Mouse (Mus musculus): ENCODE data around the gene Gm10638. TPM values are rescaled to one million over a fixed set of nuclear protein-coding genes. Genes with fewer than 3 reads are reported as not detected.

Gene Gm10638
- total RNA-seq, 2 experiments from 2014 or later, result 4.9 to 5.3 TPM

DNA sequence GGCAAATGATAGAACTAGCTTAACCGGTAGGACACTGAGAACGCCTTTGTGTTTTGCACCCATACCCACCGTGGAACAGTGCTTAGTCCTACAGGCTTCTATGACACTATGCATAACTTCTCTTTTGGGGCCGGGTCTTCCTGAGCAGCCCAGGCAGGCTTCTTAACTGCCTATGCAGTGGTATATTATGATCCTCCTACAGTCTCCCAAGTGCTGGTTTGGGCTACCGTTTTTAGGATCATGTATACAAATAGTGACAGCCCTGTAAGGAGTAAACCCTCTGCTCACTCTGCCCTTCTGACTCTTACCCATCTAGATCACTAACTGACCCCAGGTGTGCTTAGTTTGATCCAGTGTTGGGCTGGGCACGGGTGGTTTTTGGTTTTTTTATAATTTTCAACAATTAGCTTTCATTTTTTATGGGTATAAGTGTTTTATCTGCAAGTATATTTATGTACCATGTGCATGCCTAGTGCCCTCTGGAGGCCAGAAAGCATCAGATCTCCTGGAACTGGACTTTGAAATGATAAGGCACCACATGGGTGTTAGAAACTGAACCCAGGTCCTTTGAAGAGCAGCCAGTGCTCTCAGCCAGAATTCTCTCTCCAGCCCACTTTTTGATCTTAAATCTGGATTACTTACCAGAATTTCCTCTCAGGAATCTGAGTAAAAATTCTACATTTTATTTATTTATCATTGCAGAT lies 24.6 kb upstream of the Gm10638 start:
- intact Hi-C loops (cut with DNase I), result no loop called here

DNA sequence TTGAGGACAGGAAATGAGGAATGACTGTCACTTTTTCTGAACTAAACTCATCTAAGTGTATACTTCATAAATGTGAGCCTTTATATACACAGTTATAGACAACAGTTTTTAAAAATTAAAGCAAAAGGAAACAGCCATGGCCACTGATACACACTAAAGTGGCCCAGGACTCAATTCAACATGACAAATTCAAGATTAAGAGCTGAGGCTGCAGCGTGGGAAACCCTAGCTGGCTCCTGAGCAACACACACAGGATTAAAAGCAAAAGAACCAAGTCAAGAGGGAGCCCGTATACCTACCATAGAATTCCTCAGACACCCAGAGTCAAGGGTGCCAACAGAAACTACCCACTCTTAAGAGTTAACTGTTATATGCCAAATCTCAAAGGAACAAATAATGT lies 24.0 kb upstream of the Gm10638 start:
- TF ChIP-seq CTCF (IDR thresholded peaks at IDR 0.05), result no peak
- intact Hi-C loops (cut with DNase I), result no loop called here
- Histone ChIP-seq H3K4me3 (no peak overlapping the region), H3K27ac (no peak overlapping the region)
- DNase-seq, result no peak

More for the DNA sequence above, 24.6 kb upstream of the Gm10638 start:
- DNase-seq, result no peak
- Histone ChIP-seq H3K27ac (no peak overlapping the region), H3K4me3 (no peak overlapping the region)
- TF ChIP-seq CTCF (IDR thresholded peaks at IDR 0.05), result peak; percentile 38; the same call in 1 of the 2 replicates

DNA sequence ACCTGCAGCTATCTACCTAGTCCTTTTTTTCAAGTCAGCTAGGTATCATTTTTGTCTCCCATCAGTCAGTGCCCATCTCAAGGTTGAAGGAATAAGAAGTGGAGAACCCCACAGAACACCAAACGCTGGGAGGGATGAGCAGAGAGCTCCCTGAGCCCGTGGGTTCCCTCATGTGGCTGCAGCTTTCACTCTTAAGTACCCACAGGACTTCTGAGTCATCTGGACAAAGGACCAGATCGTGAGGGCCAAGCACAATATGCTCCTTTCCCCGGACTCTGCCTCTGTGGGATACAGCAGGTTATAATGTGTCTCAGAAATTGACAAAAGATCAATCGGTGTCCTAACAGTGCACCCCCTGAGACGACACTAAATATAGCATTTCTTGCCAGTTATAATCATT lies 18.5 kb upstream of the Gm10638 start:
- no peak for DNase-seq
- intact Hi-C loops (cut with DNase I), result no loop called here
- no peak; the same call in 1 of the 2 replicates for TF ChIP-seq CTCF (IDR thresholded peaks at IDR 0.05)
- Histone ChIP-seq H3K4me3 (no peak overlapping the region), H3K27ac (peak overlapping the region; percentile 74; the same call in 1 of the 2 replicates)

DNA sequence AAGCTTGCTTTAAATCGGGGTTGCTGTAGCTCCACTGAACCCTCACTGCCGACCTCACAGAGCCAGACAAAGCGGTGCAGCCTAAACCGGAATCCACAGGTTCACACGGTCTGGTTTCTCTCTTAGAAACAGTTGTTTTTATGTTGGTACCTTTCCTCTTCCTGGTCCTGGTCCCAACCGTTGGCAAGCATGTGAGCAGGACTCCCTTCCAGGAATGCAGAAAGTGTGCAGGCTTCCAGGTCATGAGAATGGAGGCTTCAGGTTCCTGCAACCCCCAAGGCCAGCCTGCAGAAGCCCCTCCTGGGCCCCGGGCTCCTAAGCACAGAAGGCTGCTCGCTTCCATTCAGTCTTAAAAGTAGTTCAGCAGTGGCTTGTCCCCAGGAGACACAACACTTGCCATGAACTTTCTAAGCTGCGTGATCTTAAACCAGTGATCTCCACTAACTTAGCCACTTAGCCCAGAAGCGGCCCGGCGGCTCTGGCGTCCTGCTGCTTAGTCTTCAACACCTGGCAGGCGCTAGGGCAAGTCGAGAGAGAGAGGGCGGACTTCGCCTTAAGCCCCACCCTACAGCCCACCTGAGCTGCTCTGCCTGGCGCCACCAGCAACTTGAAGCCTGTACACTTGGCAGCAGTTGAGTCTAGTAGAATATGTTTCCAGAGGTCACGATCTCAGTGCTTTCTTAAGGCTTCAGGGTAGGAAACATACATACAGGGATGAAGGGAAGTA lies 17.1 kb upstream of the Gm10638 start:
- intact Hi-C loops (cut with DNase I), result no loop called here
- Histone ChIP-seq H3K4me3 (peak overlapping the region; percentile 40), H3K27ac (peak overlapping the region; percentile 74)
- TF ChIP-seq CTCF (IDR thresholded peaks at IDR 0.05), result no peak
- DNase-seq, result peak; percentile 51

DNA sequence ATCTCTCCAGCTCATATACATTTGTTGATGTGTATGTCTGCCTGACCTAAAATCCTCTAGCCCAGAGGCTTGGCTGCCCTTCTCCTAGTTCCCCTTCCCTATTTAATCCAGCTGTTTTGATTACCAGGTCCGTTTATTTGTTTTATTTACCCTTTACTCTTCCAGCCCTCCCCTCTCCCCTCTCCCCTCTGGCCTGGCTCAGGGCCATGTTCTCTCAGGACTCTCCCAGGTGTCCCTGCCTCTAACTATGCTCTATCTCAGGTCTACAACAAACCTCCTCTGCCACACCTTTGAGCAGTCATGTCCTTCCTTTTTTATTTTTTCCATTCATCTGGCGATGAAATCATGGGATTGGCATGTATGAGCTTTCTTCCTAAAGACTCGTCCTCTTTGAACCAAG lies 15.2 kb upstream of the Gm10638 start:
- no peak for TF ChIP-seq CTCF (IDR thresholded peaks at IDR 0.05)
- no peak overlapping the region for H3K4me3 ChIP-seq
- intact Hi-C loops (cut with DNase I), result no loop called here
- DNase-seq, result no peak
- H3K27ac ChIP-seq, result peak overlapping the region; percentile 58

DNA sequence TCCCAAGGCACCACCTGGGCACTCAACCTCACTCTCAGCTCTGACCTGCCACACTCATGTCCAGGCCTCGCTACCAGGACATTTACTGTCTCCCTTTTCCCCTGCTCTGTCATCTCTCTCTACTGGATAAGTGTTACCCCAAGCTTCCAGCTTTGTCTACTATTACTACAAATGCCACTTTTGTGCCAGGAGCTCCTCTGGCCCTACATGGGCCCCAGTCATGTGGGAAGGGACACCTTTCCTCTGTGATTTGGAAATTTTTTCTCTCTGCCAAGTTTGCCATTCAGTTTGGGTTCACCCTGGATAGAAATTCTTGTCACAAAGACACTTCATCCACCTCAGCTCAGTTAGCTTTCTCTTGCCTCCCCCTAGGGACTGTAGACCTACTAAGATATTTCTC lies 14.6 kb upstream of the Gm10638 start:
- H3K4me3 ChIP-seq, result no peak overlapping the region
- H3K27ac ChIP-seq, result peak overlapping the region; percentile 58
- intact Hi-C loops (cut with DNase I), result no loop called here
- DNase-seq, result no peak
- TF ChIP-seq CTCF (IDR thresholded peaks at IDR 0.05), result no peak

DNA sequence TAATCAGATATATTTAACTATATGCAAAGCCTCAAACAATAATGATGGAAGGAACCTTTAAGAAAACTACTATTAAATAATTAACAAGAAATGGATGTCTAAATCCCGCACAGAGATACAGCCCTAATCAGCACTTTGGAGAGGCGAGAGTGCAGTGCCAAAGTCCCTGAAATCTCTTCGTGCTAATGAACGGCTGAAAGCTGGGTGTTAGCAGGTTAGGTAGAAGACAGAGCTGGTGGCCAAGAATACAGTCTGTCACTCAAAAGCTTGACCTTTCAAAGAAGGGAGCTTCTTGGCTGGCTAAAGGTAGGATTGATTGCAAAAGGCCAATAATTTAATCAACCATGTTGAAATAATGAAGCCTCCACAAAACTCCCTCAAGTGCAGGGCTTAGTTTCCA lies 11.3 kb upstream of the Gm10638 start:
- H3K27ac ChIP-seq, result peak overlapping the region; percentile 69
- intact Hi-C loops (cut with DNase I), result no loop called here
- peak; percentile 29 for DNase-seq
- no peak overlapping the region for H3K4me3 ChIP-seq
- TF ChIP-seq CTCF (IDR thresholded peaks at IDR 0.05), result no peak

DNA sequence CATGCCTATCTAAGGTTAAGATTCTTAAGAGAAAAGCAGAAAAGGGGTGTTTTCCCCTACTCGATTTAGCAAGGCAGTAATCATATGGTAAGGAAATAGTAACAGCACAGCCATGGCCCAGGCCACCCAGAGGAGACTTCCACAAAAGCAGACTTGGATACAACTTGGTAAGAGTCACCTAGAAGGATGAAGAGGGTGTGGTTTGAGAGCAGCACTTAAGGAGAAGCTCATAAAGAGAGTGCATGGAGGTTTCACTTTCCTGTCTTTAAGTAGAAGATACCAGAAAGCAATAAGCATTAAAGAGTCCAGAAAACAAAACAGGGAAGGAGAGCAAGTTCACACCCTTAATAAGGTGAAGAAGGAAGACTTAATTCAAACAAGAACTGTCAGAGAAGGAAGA lies 10.5 kb upstream of the Gm10638 start:
- intact Hi-C loops (cut with DNase I), result no loop called here

DNA sequence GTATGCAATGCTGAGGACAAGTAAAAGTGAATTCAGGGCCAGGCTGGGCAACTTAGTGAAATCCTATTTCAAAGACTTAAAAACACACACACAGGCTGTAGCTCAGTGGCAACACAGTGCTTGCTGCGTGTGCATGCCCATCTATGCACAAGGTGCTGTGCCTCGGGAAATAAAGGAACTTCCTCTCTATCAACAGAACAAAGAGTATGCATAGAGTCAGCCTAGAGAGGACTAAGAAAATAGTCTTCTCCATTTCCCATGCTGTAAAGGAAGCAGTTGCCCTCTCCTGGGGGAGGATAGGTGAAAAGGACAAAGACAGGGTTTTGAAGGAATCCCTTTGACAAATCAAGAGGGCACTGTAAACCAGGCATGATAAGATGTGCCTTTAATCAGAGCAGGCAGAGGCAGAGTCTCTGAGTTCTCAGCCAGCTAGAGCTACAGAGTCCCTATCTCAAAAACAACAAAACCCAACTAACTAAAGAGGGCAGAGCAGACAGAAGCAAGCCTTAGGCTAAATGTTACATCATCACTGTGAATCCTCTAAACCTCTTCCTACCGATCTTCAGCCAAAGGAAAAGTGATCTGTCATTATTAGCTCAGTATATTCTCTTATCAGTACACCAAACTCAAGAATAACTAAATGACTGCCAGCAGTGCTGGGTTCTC lies 9.9 kb upstream of the Gm10638 start:
- intact Hi-C loops (cut with DNase I), result no loop called here
- peak overlapping the region; percentile 69 for H3K27ac ChIP-seq
- H3K4me3 ChIP-seq, result no peak overlapping the region
- no peak for DNase-seq
- no peak for TF ChIP-seq CTCF (IDR thresholded peaks at IDR 0.05)

More for the DNA sequence above, 10.5 kb upstream of the Gm10638 start:
- Histone ChIP-seq H3K4me3 (no peak overlapping the region), H3K27ac (peak overlapping the region; percentile 69)
- DNase-seq, result no peak
- TF ChIP-seq CTCF (IDR thresholded peaks at IDR 0.05), result no peak

DNA sequence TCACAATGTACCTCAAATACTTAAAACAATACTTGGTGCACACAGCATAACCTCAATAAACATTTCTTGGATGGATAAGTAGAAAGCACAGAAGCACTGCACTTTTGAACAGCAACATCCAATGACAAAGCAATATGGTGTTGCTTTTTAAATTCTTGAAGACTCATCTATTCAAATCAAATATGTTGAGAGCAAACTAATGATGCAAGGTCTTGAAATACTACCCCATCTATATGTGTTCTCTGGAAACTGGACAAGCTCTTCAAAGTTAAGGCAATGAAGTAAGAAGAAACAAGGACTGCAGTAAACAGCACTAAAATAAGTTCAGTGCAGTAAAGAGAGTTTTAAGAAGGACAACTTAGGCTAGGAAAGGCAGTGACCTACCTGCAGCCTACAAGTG lies 4.6 kb upstream of the Gm10638 start:
- no peak for TF ChIP-seq CTCF (IDR thresholded peaks at IDR 0.05)
- H3K27ac ChIP-seq, result peak overlapping the region; percentile 81
- intact Hi-C loops (cut with DNase I), result no loop called here
- DNase-seq, result no peak
- H3K4me3 ChIP-seq, result no peak overlapping the region

DNA sequence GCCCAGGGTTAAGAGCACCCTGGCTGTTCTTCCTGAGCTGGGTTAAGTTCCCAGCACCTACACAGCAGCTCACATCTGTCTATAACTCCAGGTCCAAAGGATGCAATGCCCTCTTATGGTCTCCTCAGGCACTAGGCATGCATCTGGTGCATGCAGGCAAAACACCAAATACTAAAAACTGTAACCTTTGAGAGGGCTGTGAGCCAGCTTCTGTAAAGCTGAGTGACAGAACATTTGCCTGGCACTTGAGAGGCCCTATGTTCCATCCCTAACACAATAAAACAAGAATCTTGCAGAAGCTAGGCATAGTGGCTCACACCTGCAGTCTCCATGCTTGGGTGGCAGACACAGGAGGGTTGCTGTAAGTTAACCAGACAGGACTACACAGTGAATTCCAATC lies 3.9 kb upstream of the Gm10638 start:
- DNase-seq, result no peak
- intact Hi-C loops (cut with DNase I), result no loop called here
- no peak for TF ChIP-seq CTCF (IDR thresholded peaks at IDR 0.05)

DNA sequence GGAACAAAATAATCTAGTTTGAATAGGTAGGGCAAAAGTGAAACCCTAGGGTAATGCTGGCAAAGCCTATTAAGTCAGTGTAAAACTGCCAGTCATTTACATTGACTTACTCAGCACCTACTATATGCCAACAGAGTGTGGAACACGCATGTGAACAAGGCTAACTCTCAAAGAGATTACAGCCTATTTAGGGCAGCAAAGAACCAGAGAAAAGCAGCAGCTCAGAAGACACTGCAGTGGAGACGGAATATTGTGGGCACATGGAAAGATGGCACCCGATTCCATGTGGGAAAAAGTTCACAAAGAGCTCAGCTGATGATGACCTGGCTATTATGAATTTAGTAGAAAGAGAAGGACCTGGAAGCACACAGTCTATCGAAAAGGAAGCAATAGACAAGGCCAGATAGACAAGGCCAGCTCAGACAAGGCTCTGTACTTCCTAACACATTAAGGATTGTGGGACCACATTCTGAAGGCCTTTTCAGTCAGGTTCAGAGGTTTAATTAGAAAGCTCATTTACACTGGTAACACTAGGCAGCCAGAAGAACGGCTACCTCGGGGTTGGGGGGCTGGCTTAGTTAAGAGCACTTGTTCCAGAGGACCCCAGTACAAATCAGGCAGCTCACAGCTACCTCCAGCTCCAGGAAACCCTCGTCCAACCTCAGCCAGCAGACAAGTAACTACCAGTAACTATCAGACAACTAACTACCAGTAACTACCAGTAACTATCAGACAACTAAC lies 2.7 kb upstream of the Gm10638 start:
- Histone ChIP-seq H3K27ac (peak overlapping the region; percentile 81), H3K4me3 (peak overlapping the region; percentile 38)
- DNase-seq, result no peak
- no peak for TF ChIP-seq CTCF (IDR thresholded peaks at IDR 0.05)
- intact Hi-C loops (cut with DNase I), result no loop called here

More for the DNA sequence above, 3.9 kb upstream of the Gm10638 start:
- Histone ChIP-seq H3K27ac (peak overlapping the region; percentile 81), H3K4me3 (no peak overlapping the region)

All from gastrocnemius, adult 2 months (tissue).